Mouse (Mus musculus) CD8-positive naive resting alpha-beta T cell, adult 2 months (primary cell): Measurements from ENCODE around the gene Smim11.
A peak's percentile ranks its signal among the peaks of the same experiment; 100 is the strongest.

ENCODE experiments used
- DNase-seq, 2 experiments: peaks; one replicate each; pipeline ENCODE4 v3.0.0; 2022; ENCODE audit warnings: low read depth in 2 of 2, low spot score in 2 of 2

The Smim11 gene

GRCm38 (mm10) chr16:92319353-92320109, 18.4 kb downstream of the Smim11 start:
- DNase-seq = peak; percentile 54 to 69

- DNase-seq = no peak
Observed at GRCm38 (mm10) chr16:92320361-92320760, 19.3 kb downstream of the Smim11 start.

DNA sequence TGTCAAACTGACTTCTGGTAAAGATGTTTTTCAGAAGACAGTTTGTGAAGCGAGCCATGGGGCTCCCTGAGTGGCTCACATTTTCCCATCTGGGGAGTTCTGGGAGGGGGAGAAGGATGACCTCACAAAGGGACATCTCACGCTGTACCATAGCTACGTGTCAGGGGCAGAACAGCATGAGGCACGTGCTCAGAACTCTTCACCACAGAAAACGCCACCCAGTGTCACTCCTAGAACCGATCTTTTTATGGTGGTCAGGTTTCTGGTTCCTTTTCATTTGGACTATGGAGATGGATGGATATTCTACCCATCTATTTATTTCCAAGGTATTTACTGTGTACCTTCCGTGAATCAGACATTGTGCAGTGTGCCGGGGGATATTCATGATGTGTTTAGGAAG, 20.3 kb downstream of the Smim11 start, which contains the start of gene Fam243:
TSS of gene Fam243 (minus strand) at position 101 of the 400 bp plus-strand sequence.
- DNase-seq = no peak

DNA sequence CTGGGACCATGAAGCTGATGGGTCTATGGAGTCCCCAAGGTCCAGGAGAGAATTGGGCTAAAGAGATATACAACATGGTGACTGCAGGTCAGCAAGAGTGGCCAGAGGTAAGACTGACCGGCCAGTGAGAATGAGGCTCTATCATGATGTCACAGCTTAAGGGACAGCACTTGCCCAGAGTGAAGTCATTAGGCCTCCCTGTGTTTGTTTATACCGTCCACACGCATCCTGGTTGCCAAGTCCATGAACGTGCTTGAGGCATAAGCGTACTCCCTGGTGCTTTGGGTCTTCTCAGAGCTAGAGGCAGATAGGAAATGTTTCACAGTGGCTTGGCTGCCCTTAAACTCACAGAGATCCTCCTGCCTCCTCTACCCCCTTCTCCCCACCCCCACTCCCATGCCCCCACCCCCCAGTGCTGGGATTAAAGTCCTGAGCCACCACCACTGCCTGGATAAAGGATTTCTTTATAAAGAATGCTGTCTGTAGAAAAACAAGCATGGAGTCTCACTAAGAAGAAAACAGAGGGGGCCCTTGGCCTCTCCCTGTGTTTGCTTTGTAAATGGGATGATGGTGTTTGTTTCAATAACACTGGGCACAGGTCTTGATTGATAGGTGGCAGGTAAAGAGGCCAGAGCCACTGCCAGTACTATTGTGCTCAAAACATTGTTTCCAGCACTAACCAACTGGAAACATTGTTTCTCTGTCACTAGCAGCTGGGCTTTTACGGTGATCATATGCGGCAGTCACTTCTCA, 23.4 kb downstream of the Smim11 start:
- DNase-seq = no peak

DNA sequence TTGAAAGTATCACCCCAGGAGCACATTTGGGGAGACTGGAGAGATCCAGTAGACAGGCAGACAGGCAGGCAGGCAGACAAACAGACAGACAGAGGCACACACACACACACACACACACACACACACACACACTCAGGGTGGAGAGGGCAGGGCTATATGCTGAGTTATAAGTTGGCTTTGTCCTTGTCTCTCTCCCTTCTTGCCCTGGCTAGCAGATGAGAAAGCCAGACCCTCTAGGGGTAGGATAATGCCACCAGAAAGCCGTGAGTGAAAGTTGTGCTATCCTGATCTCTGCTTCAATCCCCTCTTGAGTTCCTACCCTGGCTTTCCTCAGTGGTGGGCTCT, 23.9 kb downstream of the Smim11 start:
- no peak for DNase-seq

DNA sequence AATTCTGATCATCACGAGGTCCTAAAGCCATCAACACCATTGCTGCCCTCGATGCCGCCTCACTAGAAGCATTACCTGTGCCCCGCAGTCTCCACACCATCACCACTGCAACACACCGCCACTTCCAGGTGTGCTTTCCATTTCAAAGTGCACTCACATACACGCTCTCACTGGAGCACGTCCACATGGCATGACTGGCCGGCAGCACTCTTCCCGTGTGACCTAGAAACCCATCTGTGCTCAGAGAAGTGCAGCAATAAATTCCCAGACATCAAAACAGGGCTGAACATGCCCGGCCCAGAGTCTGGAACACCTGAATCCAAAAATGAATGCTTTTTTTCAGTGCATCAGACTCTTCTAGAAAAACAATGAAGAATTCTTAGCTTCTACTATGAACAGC, 26.8 kb downstream of the Smim11 start:
- no peak for DNase-seq

DNA sequence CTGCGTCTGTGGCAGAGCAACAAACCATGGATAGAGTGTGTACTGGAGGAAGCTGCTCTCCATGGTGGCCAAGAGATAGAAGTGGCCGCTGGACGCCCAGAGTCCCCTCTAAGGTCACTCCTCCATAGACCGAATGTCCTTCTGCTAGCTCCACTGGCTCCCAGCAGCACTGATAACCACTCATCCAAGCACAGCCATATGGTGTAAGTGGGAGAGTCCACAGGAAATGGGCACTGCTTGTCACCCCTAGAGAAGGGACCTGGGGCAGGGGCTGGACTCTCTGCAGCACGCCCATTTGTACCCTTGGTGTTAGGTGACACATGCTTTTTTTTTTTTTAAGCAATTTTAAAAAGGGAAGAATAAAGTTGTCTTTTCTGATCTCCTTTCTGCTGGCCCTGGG, 29.9 kb downstream of the Smim11 start:
- DNase-seq = no peak

DNA sequence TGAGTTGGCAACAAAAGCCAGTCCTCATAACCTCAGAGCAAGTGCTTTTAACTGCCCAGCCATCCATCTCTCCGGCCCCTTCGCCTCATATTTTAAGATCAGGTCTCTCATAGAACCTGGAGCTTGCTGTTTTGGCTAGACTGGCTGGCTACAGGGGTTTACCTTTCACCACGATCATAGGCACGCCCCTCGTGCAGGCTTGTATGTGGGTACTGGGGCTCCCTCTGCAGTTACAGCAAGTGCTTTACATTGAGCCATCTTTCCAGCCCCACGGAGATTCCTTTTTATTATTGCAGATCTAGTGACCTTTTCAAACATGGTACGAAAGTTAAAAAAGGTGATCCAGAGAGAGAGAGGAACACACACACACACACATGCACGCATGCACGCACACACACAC, 33.5 kb downstream of the Smim11 start:
- no peak for DNase-seq

DNA sequence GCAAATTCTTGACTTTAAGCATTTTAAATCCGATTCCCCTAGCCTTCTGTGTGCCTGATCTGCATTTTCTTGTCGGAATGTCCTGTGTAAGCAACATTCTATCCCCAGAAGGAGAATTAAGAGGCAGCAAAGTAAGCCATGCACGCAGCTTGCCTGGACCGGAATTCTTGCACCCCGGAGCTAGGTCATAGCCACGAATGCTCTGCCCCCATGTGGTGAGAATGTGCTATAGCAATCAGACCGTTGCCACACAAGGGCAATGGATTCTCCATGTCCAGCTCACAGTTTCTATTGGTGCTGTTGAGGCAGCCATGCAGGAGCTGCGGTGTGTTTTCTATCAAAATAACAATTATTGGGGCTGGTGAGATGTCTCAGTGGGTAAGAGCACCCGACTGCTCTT, 35.2 kb downstream of the Smim11 start:
- DNase-seq = peak; percentile 14 to 44

DNA sequence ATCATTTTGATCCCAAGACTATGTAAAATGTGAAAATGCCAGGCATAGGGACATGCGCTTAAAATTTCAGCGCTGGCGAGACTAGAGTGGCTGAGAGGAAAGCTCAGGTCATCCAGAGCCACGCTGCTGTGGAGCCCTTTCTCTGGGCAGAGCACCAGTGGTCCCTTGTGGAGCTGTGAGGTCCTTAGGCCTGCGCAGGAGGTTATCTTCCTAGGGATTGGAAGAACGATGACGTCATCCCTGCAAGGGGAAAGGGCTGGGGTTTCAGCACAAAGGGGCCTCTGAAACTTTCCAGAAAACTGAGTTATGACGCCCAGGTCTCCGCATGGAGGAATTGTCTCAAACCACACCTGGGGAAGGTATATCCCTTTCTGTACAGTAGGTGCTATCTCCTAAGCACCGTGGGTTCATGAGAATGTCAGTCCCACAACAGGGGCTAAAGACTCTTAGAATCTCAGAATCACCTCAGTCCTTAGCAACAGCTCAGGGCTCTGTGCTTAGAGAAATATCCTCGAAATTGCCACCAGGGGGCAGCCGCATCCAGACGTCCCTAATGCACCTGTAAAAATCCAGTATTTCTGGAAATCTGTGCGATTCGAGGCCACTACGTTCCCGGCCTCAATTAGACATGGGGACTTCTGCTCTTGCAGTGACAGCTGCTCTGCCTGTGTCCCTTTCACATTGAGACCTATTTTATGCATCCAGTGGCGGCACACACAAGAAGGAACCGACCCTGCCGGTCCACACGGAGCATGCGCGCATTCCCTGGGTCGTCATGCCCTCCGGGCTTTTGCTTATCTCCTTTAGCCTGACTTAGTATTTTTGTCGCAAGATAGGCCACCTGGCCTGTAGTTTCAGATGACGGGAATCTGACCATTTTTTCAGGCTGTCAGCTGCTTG, 39.8 kb downstream of the Smim11 start:
- peak; percentile 9 to 30 for DNase-seq

DNA sequence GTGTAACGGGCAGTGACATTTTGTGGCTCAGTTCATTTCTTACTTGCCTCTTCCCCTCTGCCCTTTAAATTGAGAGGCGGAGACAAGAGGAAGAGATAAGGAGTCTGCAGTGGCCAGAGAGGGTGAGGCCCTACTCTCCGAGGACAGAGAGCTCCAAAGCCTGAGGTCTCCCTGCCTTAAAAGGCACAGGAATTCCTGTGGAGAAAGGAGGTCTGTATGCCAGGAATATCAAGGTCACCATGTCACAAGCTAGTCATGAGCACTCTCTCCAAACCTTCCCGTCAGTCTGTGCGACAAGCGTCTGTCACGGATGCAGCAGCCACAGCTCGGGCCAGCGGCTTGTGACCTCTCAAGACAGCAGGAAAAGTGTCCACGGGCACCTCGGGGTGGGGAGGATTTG, 44.1 kb downstream of the Smim11 start:
- no peak for DNase-seq

GRCm38 (mm10) chr16:92346297-92346916, 45.3 kb downstream of the Smim11 start:
- DNase-seq = no peak

DNA sequence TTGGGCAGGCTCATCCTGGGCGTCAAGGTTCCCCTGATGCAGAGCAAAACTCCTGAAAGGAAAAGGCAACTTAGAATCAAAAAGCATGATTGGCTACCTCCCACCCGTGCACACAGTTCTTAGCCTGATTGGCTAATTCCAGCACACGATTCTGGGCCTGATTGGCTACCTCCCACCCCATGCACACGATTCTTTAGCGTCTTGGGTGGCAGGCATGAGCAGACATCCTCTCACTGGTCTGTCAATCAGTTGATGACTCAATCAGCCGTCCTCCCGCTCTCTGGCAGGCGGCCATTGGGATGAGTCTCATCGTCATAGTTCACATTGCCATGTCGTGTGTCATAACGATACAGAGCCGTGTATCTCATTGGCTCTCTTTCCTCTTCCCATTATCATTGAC, 47.9 kb downstream of the Smim11 start:
- DNase-seq = no peak

- no peak for DNase-seq
Observed at GRCm38 (mm10) chr16:92353295-92353694, 52.2 kb downstream of the Smim11 start.

- DNase-seq = no peak
Observed at GRCm38 (mm10) chr16:92353897-92354296, 52.8 kb downstream of the Smim11 start.

- no peak for DNase-seq
Observed at GRCm38 (mm10) chr16:92355366-92355765, 54.3 kb downstream of the Smim11 start.

DNA sequence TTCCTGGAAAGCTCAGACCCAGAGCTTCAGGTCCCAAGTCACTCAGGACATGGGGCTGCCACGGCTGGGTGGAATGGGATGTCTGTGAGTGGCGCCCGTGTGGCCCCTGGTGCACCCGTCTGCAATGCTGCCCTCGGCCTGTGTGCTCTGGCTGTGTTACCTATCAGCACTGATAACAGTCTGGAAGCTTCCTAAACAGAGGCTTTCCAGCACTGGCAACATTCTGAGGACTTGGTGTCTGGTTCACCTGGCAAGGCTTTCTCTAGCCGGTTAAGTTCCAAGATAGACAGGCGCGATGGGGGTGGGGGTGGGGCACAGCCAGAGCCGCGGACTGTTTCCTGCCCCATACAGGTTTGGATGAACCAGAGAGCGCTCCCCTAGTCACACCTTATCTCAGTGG, 54.9 kb downstream of the Smim11 start:
- DNase-seq = no peak

DNA sequence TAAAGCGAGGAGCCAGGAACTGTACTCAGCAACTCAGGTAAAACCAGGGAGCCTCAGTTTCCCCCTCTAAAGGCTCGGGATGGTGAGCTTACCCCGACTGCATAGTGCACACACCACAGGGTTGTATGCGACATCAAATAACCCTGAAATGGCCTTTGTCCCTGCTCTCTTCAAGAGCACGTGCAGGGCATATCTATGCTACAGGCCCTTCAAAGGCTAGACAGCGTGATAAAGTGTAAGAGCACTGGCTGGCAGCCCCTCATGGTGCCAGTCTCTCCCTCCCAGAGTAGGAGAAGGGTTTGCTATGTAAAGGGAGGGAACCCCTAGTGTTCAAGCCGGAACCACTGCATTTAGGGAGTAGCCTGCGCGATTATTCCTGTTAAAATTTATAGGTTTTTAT, 55.9 kb downstream of the Smim11 start:
- DNase-seq = no peak

- no peak for DNase-seq
Observed at GRCm38 (mm10) chr16:92357566-92357965, 56.5 kb downstream of the Smim11 start.

- DNase-seq = no peak
Observed at GRCm38 (mm10) chr16:92358734-92359133, 57.6 kb downstream of the Smim11 start.

DNA sequence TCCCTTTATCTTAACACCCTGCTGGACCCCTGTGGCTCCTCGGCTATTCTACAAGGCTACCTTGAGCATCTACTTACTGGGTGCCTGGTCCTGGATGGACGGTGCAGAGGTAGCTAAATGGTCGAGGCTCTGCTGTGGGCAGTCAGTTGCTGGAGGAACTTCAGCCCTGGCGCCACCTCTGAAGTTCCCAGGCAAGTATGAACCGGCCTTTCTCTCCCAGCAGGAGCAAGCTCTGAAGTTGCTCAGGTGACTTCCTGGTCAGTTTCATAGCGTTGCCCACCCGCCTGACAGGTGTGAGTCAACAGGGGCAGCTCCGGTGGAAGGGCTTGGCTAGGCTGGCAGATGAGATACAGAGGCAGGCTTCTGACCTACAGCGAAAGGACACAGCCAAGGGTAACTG, 58.1 kb downstream of the Smim11 start, which contains the start of gene Kcne1:
TSS of gene Kcne1 (minus strand) at position 240 of the 400 bp plus-strand sequence.
- no peak for DNase-seq
